Mouse (Mus musculus): ENCODE results near the gene Chd3.
"Not testable (repeated sequence)": the region's sequence is repeated elsewhere in the genome, so short reads cannot be mapped to it uniquely, and the experiment has no call there.

Gene Chd3

DNA sequence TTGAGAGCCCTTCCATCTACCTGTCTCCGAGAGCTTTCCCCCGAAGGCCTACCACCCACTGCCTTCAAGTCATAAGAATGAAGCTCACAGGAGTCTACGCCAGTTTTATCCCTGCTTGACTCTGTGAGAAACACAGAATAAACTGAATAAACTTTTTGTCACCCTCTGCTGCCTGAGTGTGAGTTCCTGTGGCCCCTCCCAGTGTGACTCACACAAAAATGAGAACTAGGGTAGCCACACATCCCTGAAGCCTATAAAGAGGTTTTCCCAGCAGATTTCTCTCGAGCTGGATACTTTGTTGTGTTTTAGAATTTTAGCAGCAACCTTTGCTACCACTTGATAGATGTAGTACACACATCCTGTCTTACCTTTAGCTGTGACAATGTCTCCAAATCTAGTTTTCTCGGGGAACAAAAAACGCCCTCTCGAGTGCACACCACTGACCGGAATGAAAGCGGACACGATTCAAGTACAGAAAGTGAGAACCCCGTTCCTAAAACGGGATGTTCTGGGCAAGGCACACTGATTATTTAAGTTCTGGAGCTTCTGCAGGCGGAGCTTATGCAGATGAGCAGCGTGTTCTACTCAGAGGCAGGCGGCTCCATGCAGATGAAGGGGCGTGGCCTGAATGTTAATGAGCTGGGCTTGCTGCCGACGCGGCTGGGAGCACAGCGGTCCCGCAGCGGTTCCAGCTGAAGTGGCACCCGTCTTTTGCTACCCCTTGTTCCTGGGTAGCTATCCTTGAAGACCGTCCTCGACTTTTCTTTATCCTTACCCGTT, 43.4 kb downstream of the Chd3 start, which contains the start of gene Kcnab3:
Gene Kcnab3, plus strand, starts transcription at position 631 of the 780 bp plus-strand sequence.
- peak; percentile 96 for DNase-seq (ENCODE audit: low read depth, low spot score)

DNA sequence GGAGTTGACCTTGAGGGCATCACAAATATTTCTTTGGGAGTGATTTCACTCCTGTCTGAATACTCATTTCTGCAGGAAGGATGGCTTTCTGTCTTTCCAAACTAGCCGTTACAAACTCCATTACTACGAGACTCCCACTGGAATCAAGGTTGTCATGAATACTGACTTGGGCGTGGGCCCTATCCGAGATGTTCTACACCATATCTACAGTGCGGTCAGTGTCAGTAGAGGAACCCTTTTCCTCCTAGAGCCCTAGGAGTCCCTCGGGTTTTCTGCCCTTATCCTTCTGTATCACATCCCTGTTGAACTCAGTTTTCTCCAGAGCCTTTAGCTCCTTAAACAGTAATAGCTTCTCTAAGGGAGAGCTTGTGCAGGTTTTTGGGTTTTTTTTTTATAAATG, 44.5 kb downstream of the Chd3 start:
- no peak for DNase-seq (ENCODE audit: low read depth, low spot score)

DNA sequence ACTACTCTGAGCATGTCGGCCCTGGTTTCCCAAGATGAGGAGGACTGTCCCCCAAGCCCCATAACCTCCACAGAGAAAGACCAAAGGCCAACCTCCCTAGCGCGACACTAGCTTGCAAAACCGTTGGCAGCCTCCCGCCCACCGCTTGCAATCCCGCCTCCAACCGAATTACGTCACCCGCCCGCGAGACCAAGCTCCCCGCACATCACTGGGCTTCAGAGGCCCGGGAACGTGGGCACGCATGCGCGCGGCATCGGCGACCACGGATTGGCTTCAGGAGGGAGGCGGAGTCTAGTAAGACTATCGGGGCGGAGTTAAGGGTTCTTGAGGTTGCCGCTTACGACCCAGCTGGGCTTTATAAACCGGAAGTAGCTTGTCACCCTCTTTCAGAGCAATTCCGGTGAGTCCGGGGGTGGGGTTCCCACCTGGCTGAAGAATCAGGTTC, 45.5 kb downstream of the Chd3 start, which contains the start of the genes Cntrob and Trappc1:
Gene Cntrob, minus strand, starts transcription at position 109 of the 445 bp plus-strand sequence.
Gene Trappc1, plus strand, starts transcription at position 314 of the 445 bp plus-strand sequence.
- peak; percentile 100 for DNase-seq (ENCODE audit: low read depth, low spot score)

DNA sequence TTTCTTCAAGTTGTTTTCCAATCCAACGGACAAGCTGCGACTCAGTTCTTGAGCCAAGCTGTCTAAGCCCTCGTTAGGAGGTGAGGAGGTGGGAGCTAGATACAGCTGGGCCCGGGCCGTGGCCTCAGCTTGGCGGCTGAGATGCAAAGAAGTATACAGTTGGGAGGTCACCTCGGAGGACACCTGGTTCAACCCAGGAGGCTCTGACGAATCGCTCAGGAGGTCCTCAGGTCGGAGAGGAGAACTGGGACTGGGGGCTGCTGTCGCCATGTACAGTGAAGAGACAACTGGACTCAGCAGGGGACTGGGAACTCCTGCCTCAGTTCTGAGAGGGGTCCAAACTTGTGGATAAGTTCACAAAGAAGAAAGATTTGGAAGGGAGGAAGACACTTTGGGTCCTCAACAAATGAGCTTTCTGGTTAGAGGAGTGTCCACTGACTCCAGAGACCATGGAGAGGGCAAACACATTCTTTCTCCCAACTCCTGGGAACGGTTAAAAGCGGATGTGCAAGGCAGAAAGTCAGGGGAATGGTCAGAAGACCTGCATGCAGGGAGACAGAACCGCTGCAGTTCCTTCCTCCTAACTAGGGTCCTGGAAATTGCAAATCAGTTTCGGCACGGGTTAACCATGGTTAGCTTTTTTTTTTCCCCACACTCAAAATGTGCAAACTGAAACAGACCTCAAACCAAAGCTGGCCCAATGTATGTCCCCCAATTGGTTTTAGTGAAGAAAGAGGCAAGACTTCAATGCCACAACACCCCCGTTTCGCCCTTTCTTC, 46.3 kb downstream of the Chd3 start:
- no peak for DNase-seq (ENCODE audit: low read depth, low spot score)

DNA sequence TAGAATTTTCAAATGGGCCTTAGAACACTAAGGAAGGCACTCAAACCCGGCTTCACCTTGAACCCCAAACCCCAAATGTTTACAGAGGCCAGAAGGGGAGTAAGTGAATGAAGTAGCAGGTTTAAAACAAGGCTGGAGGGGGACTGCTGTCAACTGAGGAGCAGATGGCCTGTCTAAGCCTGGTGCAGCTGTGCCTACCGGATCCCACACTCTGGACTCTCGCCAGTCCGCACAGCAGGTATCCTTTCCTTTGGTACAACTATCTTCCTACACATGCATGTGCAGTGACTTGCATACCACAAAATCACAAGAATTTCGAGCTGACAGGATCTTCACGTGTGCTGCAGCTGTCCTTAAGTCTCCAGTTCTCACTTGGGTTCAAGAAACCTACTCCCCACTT, 47.2 kb downstream of the Chd3 start:
- DNase-seq (ENCODE audit: low read depth, low spot score): peak; percentile 74

DNA sequence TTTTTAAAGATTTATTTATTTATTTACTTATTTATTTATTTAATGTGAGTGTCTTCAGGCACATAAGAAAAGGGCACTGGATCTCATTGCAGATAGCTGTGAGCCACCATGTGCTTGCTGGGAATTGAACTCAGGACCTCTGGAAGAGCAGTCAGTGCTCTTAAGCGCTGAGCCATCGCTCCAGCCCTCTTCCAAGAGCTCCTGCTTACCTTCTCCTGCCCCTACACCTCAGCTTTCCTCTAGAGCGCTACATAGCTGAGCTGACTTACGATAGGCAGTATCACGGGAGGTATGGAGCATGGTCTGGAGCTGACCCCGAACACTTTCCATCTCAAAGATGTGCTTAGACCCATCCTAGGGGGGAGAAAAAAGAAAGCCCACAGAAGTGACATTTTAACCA, 47.6 kb downstream of the Chd3 start:
- no peak for DNase-seq (ENCODE audit: low read depth, low spot score)

DNA sequence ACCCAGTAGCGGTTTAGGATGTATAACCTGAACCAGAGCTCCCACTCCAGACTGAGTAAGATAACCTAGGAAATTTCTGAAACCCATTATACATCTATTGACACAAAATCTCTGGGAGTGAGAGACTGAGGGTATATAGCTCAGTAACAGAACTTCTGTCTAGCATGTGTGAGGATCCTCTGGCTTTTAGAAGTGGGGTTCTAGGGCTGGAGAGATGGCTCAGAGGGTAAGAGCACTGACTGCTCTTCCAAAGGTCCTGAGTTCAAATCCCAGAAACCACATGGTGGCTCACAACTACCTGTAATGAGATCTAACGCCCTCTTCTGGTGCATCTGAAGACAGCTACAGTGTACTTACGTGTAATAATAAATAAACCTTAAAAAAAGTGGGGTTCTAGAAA, 51.2 kb downstream of the Chd3 start:
- not testable (repeated sequence) for DNase-seq (ENCODE audit: low read depth, low spot score)

DNA sequence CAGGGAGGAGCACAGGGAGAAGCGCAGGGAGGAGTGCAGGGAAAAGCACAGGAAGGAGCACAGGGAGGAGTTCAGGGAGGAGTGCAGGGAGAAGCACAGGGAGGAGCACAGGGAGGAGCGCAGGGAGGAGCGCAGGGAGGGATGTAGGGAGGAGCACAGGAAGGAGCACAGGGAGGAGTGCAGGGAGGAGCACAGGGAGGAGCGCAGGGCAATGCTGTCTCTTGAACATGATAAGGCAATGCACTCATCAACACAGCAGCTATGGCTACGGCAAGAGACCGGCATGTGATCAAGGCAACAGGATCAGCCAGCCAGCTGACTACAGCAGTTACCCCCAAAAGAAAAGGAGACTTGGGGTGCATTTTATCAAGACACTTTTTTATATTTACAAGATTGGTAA, 52.8 kb downstream of the Chd3 start:
- DNase-seq (ENCODE audit: low read depth, low spot score): no peak

DNA sequence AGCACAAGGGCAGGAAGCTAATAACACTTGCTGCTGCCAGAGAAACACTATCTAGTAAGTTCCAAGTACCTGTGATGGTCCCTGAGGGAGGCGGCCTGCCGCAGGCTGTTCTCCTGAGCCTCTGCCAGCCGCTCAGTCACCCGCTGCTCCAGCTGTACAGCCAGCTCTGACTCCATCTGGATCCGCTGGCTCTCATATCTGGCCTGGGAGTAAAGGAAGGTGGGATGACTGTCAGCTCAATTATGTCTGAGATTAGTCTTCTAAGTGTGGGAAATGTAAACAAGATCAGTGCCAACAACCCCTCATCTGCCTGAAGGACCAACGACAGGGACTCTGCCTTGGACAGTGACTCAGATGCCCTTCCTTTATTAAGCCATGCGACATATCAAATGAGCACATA, 57.9 kb downstream of the Chd3 start:
- peak; percentile 24 for DNase-seq (ENCODE audit: low read depth, low spot score)

DNA sequence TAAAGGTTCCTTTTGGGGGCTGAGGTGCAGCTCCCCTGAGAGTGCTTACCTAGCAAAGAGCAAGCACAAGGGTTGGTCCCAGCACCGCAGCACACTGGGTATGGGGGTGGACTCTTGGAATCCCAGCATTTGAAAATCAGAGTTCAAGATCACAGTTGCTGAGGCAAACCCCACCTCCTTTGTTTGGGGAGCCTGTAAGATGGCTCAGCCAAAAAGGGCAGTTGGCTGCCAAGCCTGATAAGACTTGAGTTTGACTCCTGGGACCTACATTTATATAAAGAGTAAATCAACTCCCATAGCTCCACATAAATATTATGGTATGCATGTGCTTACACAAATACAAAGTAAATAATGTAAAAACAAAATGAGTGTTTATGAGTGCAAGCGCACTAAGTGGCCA, 63.2 kb downstream of the Chd3 start:
- DNase-seq (ENCODE audit: low read depth, low spot score): no peak

DNA sequence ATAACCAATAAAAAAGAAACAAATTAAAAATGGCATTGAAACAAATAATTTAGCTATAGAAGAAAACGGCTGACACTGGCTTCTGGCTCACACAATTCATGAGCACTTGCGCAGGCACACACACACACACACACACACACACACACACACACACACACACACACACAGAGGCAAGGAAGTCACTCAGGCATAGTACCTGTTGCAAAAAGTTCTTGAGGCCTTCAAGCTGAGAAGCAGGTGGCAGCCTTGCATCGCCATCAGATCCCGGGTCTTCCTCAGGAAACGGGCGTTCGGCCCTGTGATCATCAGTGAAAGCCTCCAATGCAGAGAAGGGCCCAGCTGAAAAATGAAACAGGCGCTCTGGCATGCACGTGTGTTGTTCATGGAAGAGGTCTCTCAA, 63.9 kb downstream of the Chd3 start:
- DNase-seq (ENCODE audit: low read depth, low spot score): no peak

DNA sequence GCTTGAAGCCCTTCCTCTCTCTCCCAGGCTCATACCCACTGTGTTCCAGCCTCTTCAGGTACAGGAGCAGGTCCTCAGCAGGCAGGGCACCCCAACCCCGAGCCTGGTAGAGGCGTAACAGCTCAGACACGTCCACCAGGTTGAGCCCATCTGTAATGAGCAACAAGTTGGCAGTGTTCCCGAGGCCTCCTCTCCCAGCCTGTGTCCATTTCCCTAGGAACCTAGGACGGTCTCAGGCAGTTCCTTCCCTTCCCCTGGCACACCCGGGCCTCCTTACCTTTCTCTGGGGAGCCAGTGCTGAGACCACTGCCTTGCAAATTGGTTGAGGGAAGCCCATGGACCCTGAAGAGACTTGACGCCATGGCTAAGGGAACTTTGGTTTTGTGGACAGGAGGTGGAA, 66.4 kb downstream of the Chd3 start:
- no peak for DNase-seq (ENCODE audit: low read depth, low spot score)

DNA sequence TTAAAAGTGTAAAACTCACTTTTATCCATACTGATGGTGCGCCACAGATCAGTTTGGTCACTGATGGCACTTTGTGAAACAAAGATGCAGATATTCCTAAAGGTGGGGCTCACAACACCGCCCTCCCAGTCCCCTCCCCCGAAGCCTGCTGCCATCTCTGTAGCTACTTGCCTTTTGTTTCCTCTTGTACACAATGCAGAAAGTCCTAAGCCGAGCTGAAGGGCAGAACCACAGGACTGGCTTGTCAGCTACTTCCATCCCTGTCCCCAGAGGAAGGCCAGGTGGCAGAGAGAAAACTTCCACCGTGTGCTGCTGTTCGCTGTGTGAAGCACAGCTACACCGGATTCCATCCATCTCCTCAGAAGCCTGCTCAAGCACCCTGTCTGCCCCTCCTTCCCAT, 71.0 kb downstream of the Chd3 start:
- no peak for DNase-seq (ENCODE audit: low read depth, low spot score)

DNA sequence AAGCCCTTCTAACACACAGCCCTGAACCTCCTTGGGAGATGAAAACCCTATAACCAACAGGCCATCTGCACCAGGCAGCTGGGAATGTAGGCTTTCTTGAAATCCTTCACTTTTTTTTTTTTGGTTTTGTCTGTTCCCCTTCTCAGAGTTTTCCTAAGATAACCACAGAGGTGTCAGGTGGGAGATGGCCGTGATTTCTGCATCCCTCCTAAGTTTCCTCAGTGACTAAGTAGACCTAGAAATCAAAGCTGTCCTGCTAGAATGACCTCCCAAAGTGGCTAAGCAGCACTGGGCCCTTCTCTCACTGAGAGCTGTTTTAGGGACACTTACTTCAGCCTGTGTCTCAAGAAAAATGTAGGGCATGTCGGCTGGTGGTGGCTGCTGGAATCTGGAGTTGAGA, 71.4 kb downstream of the Chd3 start:
- peak; percentile 62 for DNase-seq (ENCODE audit: low read depth, low spot score)

DNA sequence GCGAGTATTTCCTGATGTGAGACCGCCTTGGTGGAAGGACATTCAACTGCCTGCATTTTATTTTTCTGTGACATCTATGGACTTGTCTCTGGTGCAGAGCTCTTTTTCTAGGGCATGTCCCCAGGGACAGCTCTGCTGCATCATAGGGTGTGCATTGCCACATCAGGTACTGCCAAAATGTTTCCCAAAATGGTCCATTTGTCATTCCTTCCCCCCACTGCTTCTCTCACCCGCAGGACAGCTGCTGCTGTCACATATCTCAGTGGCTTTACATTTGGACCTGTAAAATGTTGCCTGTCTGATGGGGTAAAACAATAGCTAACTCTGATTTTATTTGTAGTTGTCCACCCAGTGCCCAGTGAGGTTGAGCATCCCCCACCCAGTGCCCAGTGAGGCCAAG, 73.9 kb downstream of the Chd3 start:
- peak; percentile 69 for DNase-seq (ENCODE audit: low read depth, low spot score)
